Mouse (Mus musculus) limb, embryonic 10.5 days (tissue): ENCODE data around the gene Krtap13. TPM values are rescaled to one million over a fixed set of nuclear protein-coding genes. Genes with fewer than 3 reads are reported as not detected.
A peak's percentile ranks its signal among the peaks of the same experiment; 100 is the strongest.

Source experiments
- DNase-seq: peaks from one replicate; pipeline ENCODE4 v3.0.0-alpha.2; 2017; ENCODE audit warnings: low spot score
- H3K27ac ChIP-seq: fragments of 300-500 bp; sonication (generic); 2 replicates; pipeline ENCODE4 v1.5.1; 2016; ENCODE audit warnings: mild to moderate bottlenecking
- H3K27me3 ChIP-seq: fragments of 300-500 bp; sonication (generic); 2 replicates; pipeline ENCODE4 v1.6.1; 2016; ENCODE audit warnings: low read depth, mild to moderate bottlenecking; ENCODE audit not compliant: poor library complexity, severe bottlenecking
- H3K36me3 ChIP-seq: fragments of 300-500 bp; sonication (generic); 2 replicates; pipeline ENCODE4 v1.6.1; 2016; ENCODE audit warnings: mild to moderate bottlenecking, moderate library complexity
- H3K4me1 ChIP-seq: fragments of 300-500 bp; sonication (generic); 2 replicates; pipeline ENCODE4 v1.6.1; 2016
- H3K4me3 ChIP-seq: fragments of 300-500 bp; sonication (generic); 2 replicates; pipeline ENCODE4 v1.5.1; 2016; ENCODE audit warnings: mild to moderate bottlenecking, moderate library complexity
- H3K9me3 ChIP-seq: fragments of 300-500 bp; sonication (generic); replicated peaks from 2 replicates; pipeline ENCODE4 v1.6.1; 2016; ENCODE audit warnings: mild to moderate bottlenecking
- WGBS: fragments of 180-500 bp; shearing (Covaris S2); methylation state at CpG from one replicate; pipeline ENCODE4 v1.1.7; 2016; 5-methylcytosine and 5-hydroxymethylcytosine counted together
- polyA plus RNA-seq: library from polyadenylated mRNA; unstranded; fragments of >200 nt; fragmentation: Nextera tagmentation; extraction: Ambion mirVana; gene quantifications from 2 replicates; pipeline ENCODE4 v1.2.1, GENCODE M21; 2016

Gene Krtap13
- polyA plus RNA-seq, 1 experiment from 2014 or later: not detected

DNA sequence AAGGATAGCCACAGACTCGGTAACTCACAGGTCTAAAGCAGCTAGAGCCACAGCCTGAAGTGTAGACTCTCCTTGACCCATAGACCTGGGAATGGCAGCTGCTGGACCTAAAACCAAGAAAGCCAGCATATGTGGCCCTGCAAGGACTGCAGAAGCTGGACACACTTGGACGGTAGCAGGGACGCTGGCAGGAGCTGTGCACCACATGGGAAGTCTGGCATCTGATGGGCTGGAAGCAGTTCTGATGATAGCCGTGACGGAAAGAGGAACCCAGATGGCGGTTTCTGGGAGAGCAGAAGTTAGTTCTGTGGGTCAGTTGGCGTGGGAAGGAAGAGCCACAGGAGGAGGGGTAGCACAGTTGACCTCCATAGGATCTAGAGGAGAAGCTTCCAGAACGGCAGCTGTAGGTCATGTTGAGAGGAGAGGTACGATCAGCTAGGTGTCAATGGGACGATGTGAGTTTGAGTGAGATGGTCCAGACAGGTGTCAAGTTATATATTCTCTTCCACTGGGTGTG, 43.9 kb downstream of the Krtap13 start, which contains the start of gene 2310061N02Rik:
Gene 2310061N02Rik, minus strand, starts transcription at position 467 of the 517 bp plus-strand sequence.
- no peaks in the 10 kb centered on the region for H3K9me3 ChIP-seq
- H3K4me1 ChIP-seq: no peaks in the 10 kb centered on the region
- H3K27ac ChIP-seq: no peak within 1 kb of the TSS
- 90% methylated on average over 10 of the region's 10 CpGs for WGBS
- H3K27me3 ChIP-seq: no peaks in the 10 kb centered on the region
- no peak for DNase-seq
- no peaks in the 10 kb centered on the region for H3K36me3 ChIP-seq
- no peak within 1 kb of the TSS for H3K4me3 ChIP-seq

DNA sequence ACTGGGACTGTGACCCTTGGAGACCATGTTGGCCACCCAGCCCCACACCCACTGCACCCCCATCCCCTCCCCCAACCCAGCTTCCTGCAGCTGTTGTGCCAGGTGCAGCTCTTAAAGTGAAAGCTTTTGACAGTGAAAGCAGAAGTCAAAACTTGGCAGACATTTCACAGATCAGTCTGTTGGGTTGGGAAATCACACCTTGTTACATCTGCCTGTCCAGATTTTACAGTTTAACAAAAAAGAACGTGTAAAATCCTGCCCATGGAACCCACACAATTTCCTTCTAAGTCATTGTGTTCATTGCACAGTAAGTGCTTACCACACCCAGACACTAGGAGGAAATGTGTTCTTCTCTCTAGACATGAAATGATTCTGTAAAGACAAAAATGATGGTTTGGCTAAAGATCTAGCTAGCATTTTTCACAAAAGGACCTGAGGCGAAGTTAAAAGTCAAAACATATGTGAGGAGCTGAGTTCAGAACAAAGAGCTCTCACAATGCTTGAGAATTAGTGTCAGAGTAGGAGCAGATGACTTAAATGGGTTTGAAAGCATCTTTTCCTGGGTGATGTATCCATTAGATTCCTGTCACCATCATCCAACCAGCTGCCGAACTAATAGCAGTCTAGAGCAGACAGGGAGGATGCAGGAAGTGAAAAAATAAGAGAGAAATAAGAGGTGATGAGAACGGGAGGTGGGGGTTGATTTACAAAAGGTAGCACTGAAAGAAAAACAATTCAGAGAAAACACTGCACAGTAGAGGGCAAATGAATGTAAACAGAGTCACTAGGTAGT, 50.2 kb downstream of the Krtap13 start:
- 59% methylated on average over 4 of the region's 4 CpGs for WGBS
- H3K9me3 ChIP-seq: no peaks in the 10 kb centered on the region
- H3K4me1 ChIP-seq: peaks cover 9% of the 10 kb centered on the region
- H3K27me3 ChIP-seq: no peaks in the 10 kb centered on the region
- peak; percentile 39 for DNase-seq
- H3K4me3 ChIP-seq: no peak overlapping the region
- H3K27ac ChIP-seq: 0 out of 2 replicates have a peak overlapping the region, but pooled peaks have one; percentile 34
- no peaks in the 10 kb centered on the region for H3K36me3 ChIP-seq

Other genes with a start within 250 kb of the Krtap13 start
- not detected in 2 replicates for gene Cldn17, start 244.7 kb downstream of the Krtap13 start, polyA plus RNA-seq
- 1.4 and 1.5 TPM in 2 replicates for gene Cldn8, start 188.5 kb downstream of the Krtap13 start, polyA plus RNA-seq
- not detected in 2 replicates for gene Krtap24-1, start 139.4 kb downstream of the Krtap13 start, polyA plus RNA-seq
- gene 2310079G19Rik, start 124.0 kb downstream of the Krtap13 start, polyA plus RNA-seq: not detected in 2 replicates
- not detected in 2 replicates for gene Krtap26-1, start 103.8 kb downstream of the Krtap13 start, polyA plus RNA-seq
- gene Krtap27-1, start 80.0 kb downstream of the Krtap13 start, polyA plus RNA-seq: not detected in 2 replicates
- gene 2310061N02Rik, start 43.7 kb downstream of the Krtap13 start, polyA plus RNA-seq: not detected in 2 replicates
- not detected in 2 replicates for gene Krtap13-1, start 22.8 kb downstream of the Krtap13 start, polyA plus RNA-seq
- not detected in 2 replicates for gene 2310034C09Rik, start 7.2 kb upstream of the Krtap13 start, polyA plus RNA-seq
- not detected in 2 replicates for gene 2310057N15Rik, start 22.6 kb upstream of the Krtap13 start, polyA plus RNA-seq
- not detected in 2 replicates for gene Gm5965, start 26.3 kb upstream of the Krtap13 start, polyA plus RNA-seq
- gene Gm20741, start 60.6 kb upstream of the Krtap13 start, polyA plus RNA-seq: not detected in 2 replicates
- gene Krtap15, start 68.6 kb upstream of the Krtap13 start, polyA plus RNA-seq: not detected in 2 replicates
- gene Krtap14, start 74.5 kb upstream of the Krtap13 start, polyA plus RNA-seq: not detected in 2 replicates
- gene Krtap19-1, start 117.8 kb upstream of the Krtap13 start, polyA plus RNA-seq: not detected in 2 replicates
- not detected in 2 replicates for gene Krtap19-2, start 122.6 kb upstream of the Krtap13 start, polyA plus RNA-seq
- gene Krtap19-3, start 126.4 kb upstream of the Krtap13 start, polyA plus RNA-seq: not detected in 2 replicates
- not detected in 2 replicates for gene Krtap19-4, start 133.5 kb upstream of the Krtap13 start, polyA plus RNA-seq
- gene Krtap19-5, start 144.8 kb upstream of the Krtap13 start, polyA plus RNA-seq: not detected in 2 replicates
- not detected in 2 replicates for gene Krtap19-9b, start 180.6 kb upstream of the Krtap13 start, polyA plus RNA-seq
- not detected in 2 replicates for gene Krtap16-3, start 211.2 kb upstream of the Krtap13 start, polyA plus RNA-seq